Mouse (Mus musculus): Measurements from ENCODE around the gene C1qbp. TPM values are rescaled to one million over a fixed set of nuclear protein-coding genes. Genes with fewer than 3 reads are reported as not detected.

The C1qbp gene
- polyA plus RNA-seq, 1 experiment from 2014 or later = 235 TPM

- Histone ChIP-seq H3K27ac (no peak overlapping the region), H3K36me3 (peaks cover 75% of the 10 kb centered on the region), H3K9me3 (no peaks in the 10 kb centered on the region), H3K4me2 (replicated peaks) (no peak overlapping the region), H3K4me1 (no peaks in the 10 kb centered on the region), H3K27me3 (no peaks in the 10 kb centered on the region), H3K4me3 (no peak overlapping the region), H3K9ac (no peak overlapping the region)
- WGBS = 81% methylated on average over 5 of the region's 5 CpGs
- no peak for ATAC-seq (ENCODE audit: low FRiP score, low read depth)
Measured at GRCm38 (mm10) chr11:70931461-70931860, 51.4 kb downstream of the C1qbp start.

Other genes starting within 250 kb of the C1qbp start
- 6.8 TPM in 2 replicates for gene Zfp3, start 218.8 kb downstream of the C1qbp start, polyA plus RNA-seq (2015; fragmentation: Nextera tagmentation; extraction: Ambion mirVana)
- gene Scimp, start 170.4 kb downstream of the C1qbp start, polyA plus RNA-seq (2015; fragmentation: Nextera tagmentation; extraction: Ambion mirVana) = 0.22 and 0.23 TPM in 2 replicates
- gene Rabep1, start 138.2 kb downstream of the C1qbp start, polyA plus RNA-seq (2015; fragmentation: Nextera tagmentation; extraction: Ambion mirVana) = 38.5 and 39.7 TPM in 2 replicates
- 128 and 134 TPM in 2 replicates for gene Nup88, start 13.1 kb downstream of the C1qbp start, polyA plus RNA-seq (2015; fragmentation: Nextera tagmentation; extraction: Ambion mirVana)
- 76.8 and 80.1 TPM in 2 replicates for gene Rpain, start 12.8 kb downstream of the C1qbp start, polyA plus RNA-seq (2015; fragmentation: Nextera tagmentation; extraction: Ambion mirVana)
- 20.5 and 23.1 TPM in 2 replicates for gene Dhx33, start 21.4 kb upstream of the C1qbp start, polyA plus RNA-seq (2015; fragmentation: Nextera tagmentation; extraction: Ambion mirVana)
- gene Mis12, start 36.6 kb upstream of the C1qbp start, polyA plus RNA-seq (2015; fragmentation: Nextera tagmentation; extraction: Ambion mirVana) = 50.3 and 55.9 TPM in 2 replicates
- 44.2 and 49.3 TPM in 2 replicates for gene Derl2, start 36.8 kb upstream of the C1qbp start, polyA plus RNA-seq (2015; fragmentation: Nextera tagmentation; extraction: Ambion mirVana)
- gene 6330403K07Rik, start 50.5 kb upstream of the C1qbp start, polyA plus RNA-seq (2015; fragmentation: Nextera tagmentation; extraction: Ambion mirVana) = 267 and 272 TPM in 2 replicates
- gene Nlrp1a, start 161.7 kb upstream of the C1qbp start, polyA plus RNA-seq (2015; fragmentation: Nextera tagmentation; extraction: Ambion mirVana) = 0.09 TPM in 1 of 2 replicates, not detected in the other
- gene Nlrp1b, start 247.7 kb upstream of the C1qbp start, polyA plus RNA-seq (2015; fragmentation: Nextera tagmentation; extraction: Ambion mirVana) = not detected in 2 replicates

Measured in limb, embryonic 13.5 days (tissue).